Comparison of ENCODE assay signal across 14 mouse cellular contexts in genomic region chr2:170027837-170028236, GRCm38 (mm10).
DNase-seq lines count a peak whose midpoint lies in the region; ATAC-seq and TF ChIP-seq lines count a peak whose summit lies in the region.
"Had no signal": no experiment of that assay in that cellular context is flagged by ENCODE, and none has a peak within 500 bp of the region (broad histone marks: within the 10 kb centered on the region; RNA-seq: fewer than 3 reads in every experiment).

No protein-coding gene starts in this region.

- no peaks in the 10 kb centered on the region for H3K36me3 ChIP-seq in heart, adult 2 months (ENCODE audit: control insufficient read depth, insufficient read depth, low read length)
- H3K36me3 ChIP-seq in lung, postnatal 0 days (ENCODE audit: insufficient read depth, low read length), result no peaks in the 10 kb centered on the region
- H3K36me3 ChIP-seq in ES-Bruce4 (ENCODE audit: control insufficient read depth, insufficient read depth, low read length, poor library complexity, severe bottlenecking), result no peaks in the 10 kb centered on the region
- H3K36me3 ChIP-seq in midbrain, embryonic 11.5 days (ENCODE audit: control insufficient read depth, insufficient read depth, low read length), result no peaks in the 10 kb centered on the region
- H3K36me3 ChIP-seq: embryonic facial prominence, embryonic 15.5 days; G1E; heart, embryonic 12.5 days; hindbrain, embryonic 15.5 days; limb, embryonic 12.5 days had no signal

- no peak for ATAC-seq in lung, postnatal 0 days
- ATAC-seq in frontal cortex, adult (ENCODE audit: low TSS enrichment), result no peak
- ATAC-seq in midbrain, embryonic 11.5 days (ENCODE audit: low FRiP score), result no peak

- H3K79me2 ChIP-seq in heart, adult 2 months (replicated peaks; ENCODE audit: control insufficient read depth, insufficient read depth, low read length), result no peaks in the 10 kb centered on the region

- intact Hi-C loops in heart, adult 2 months (cut with DNase I), result no loop called here
- intact Hi-C loops in heart, postnatal 10 days (cut with DNase I), result no loop called here

- H3K27me3 ChIP-seq in heart, adult 2 months (ENCODE audit: control insufficient read depth, insufficient read depth, low read length), result no peaks in the 10 kb centered on the region
- no peaks in the 10 kb centered on the region for H3K27me3 ChIP-seq in lung, postnatal 0 days (replicated peaks; ENCODE audit: insufficient read depth, low read length)
- no peaks in the 10 kb centered on the region for H3K27me3 ChIP-seq in ES-Bruce4 (ENCODE audit: control insufficient read depth, insufficient read depth, low read length, poor library complexity, severe bottlenecking)
- no peaks in the 10 kb centered on the region for H3K27me3 ChIP-seq in midbrain, embryonic 11.5 days (ENCODE audit: control insufficient read depth, insufficient read depth, low read length)
- H3K27me3 ChIP-seq: embryonic facial prominence, embryonic 15.5 days; heart, embryonic 12.5 days; hindbrain, embryonic 15.5 days; limb, embryonic 12.5 days had no signal

- TF ChIP-seq CTCF in heart, adult 2 months (IDR thresholded peaks at IDR 0.05), result peak; percentile 54
- TF ChIP-seq CTCF in lung, postnatal 0 days (IDR thresholded peaks at IDR 0.05), result peak; percentile 41
- peak; percentile 77 for TF ChIP-seq CTCF in ES-Bruce4 (IDR thresholded peaks at IDR 0.05; ENCODE audit: low read depth, low read length)

- no peak overlapping the region for H3K4me2 ChIP-seq in lung, postnatal 0 days (replicated peaks; ENCODE audit: low read depth, low read length)
- no peak overlapping the region for H3K4me2 ChIP-seq in midbrain, embryonic 11.5 days
- H3K4me2 ChIP-seq: embryonic facial prominence, embryonic 15.5 days; heart, embryonic 12.5 days; limb, embryonic 12.5 days had no signal

- no peak overlapping the region for H3K9ac ChIP-seq in heart, adult 2 months (ENCODE audit: low read depth, low read length)
- no peak overlapping the region for H3K9ac ChIP-seq in lung, postnatal 0 days (replicated peaks; ENCODE audit: low read depth)
- no peak overlapping the region for H3K9ac ChIP-seq in ES-Bruce4 (ENCODE audit: low read depth, poor library complexity, severe bottlenecking)
- H3K9ac ChIP-seq in midbrain, embryonic 11.5 days (ENCODE audit: low read length), result no peak overlapping the region
- H3K9ac ChIP-seq: embryonic facial prominence, embryonic 15.5 days; heart, embryonic 12.5 days; hindbrain, embryonic 15.5 days; limb, embryonic 12.5 days had no signal

- TF ChIP-seq POLR2A in heart, adult 2 months (IDR thresholded peaks at IDR 0.05; ENCODE audit: insufficient read depth, low read depth, low read length), result no peak
- no peak for TF ChIP-seq POLR2A in ES-Bruce4 (IDR thresholded peaks at IDR 0.05; ENCODE audit: insufficient read depth, low read length)

- H3K27ac ChIP-seq in heart, adult 2 months, result no peak overlapping the region
- no peak overlapping the region for H3K27ac ChIP-seq in lung, postnatal 0 days (ENCODE audit: low read length)
- no peak overlapping the region for H3K27ac ChIP-seq in ES-Bruce4 (ENCODE audit: insufficient read depth, low read length)
- no peak overlapping the region for H3K27ac ChIP-seq in midbrain, embryonic 11.5 days (ENCODE audit: low read depth, low read length)
- H3K27ac ChIP-seq: embryonic facial prominence, embryonic 15.5 days; hindbrain, embryonic 15.5 days; limb, embryonic 12.5 days had no signal

- TF ChIP-seq EP300 in heart, adult 2 months (IDR thresholded peaks at IDR 0.05; ENCODE audit: insufficient read depth, low read depth, low read length), result no peak
- no peak for TF ChIP-seq EP300 in lung, postnatal 0 days (IDR thresholded peaks at IDR 0.05)
- no peak for TF ChIP-seq EP300 in ES-Bruce4 (IDR thresholded peaks at IDR 0.05; ENCODE audit: insufficient read depth, low read depth, low read length)

- no peak for DNase-seq in heart, adult 2 months
- no peak for DNase-seq in heart, postnatal 10 days
- no peak for DNase-seq in lung, postnatal 0 days (ENCODE audit: low spot score)
- DNase-seq in lung, postnatal 4 days, result no peak
- DNase-seq in lung, postnatal 36 days, result peak; percentile 28
- DNase-seq in midbrain, embryonic 11.5 days (ENCODE audit: low spot score, missing footprints), result no peak
- DNase-seq: adrenal gland, postnatal 25 days had no signal

- H3K4me3 ChIP-seq in heart, adult 2 months, result no peak overlapping the region
- H3K4me3 ChIP-seq in lung, postnatal 0 days (ENCODE audit: low read depth, low read length), result no peak overlapping the region
- no peak overlapping the region for H3K4me3 ChIP-seq in ES-Bruce4 (ENCODE audit: low read depth, low read length)
- no peak overlapping the region for H3K4me3 ChIP-seq in midbrain, embryonic 11.5 days (ENCODE audit: low read depth, low read length)
- H3K4me3 ChIP-seq: embryonic facial prominence, embryonic 15.5 days; heart, embryonic 12.5 days; hindbrain, embryonic 15.5 days; limb, embryonic 12.5 days had no signal

- 82% methylated on average over 7 of the region's 7 CpGs for WGBS in heart, adult 2 months
- 89% methylated on average over 7 of the region's 7 CpGs for WGBS in lung, postnatal 0 days
- WGBS in midbrain, embryonic 11.5 days, result 91% methylated on average over 7 of the region's 7 CpGs

- H3K4me1 ChIP-seq in heart, adult 2 months (ENCODE audit: control insufficient read depth, insufficient read depth, low read length), result no peaks in the 10 kb centered on the region
- no peaks in the 10 kb centered on the region for H3K4me1 ChIP-seq in lung, postnatal 0 days (ENCODE audit: insufficient read depth, low read depth, low read length)
- no peaks in the 10 kb centered on the region for H3K4me1 ChIP-seq in ES-Bruce4 (ENCODE audit: control insufficient read depth, insufficient read depth, low read length)
- no peaks in the 10 kb centered on the region for H3K4me1 ChIP-seq in midbrain, embryonic 11.5 days (ENCODE audit: control insufficient read depth, insufficient read depth, low read length)
- H3K4me1 ChIP-seq: heart, embryonic 12.5 days had no signal

- H3K9me3 ChIP-seq in lung, postnatal 0 days (ENCODE audit: low read length), result no peaks in the 10 kb centered on the region
- 0 out of 2 replicates have a peak, but pooled peaks cover 4% of the 10 kb centered on the region for H3K9me3 ChIP-seq in ES-Bruce4 (replicated peaks; ENCODE audit: control insufficient read depth, insufficient read depth, low read length, poor library complexity, severe bottlenecking)
- H3K9me3 ChIP-seq in midbrain, embryonic 11.5 days (ENCODE audit: control insufficient read depth, low read length), result no peaks in the 10 kb centered on the region; the same call in 1 of the 2 replicates
- H3K9me3 ChIP-seq: embryonic facial prominence, embryonic 15.5 days; hindbrain, embryonic 15.5 days had no signal
